Mouse (Mus musculus) small intestine, adult 2 months (tissue): Measurements from ENCODE around the gene Upf1.

Experiments used
- CTCF ChIP-seq: fragments of 200-500 bp; IDR thresholded peaks from 2 replicates; pipeline ENCODE4 v1.5.1; 2012; ENCODE audit warnings: low read depth, mild to moderate bottlenecking, control low read depth, inconsistent platforms, low read length, moderate library complexity, mixed read lengths; ENCODE audit not compliant: insufficient replicate concordance, insufficient read length; ENCODE audit errors: extremely low read depth
- POLR2A ChIP-seq: fragments of 200-500 bp; IDR thresholded peaks from 2 replicates; pipeline ENCODE4 v1.6.1; 2012; ENCODE audit warnings: low read depth, mild to moderate bottlenecking, control low read depth, inconsistent platforms, low read length, moderate library complexity

GRCm38 (mm10) chr8:70340659-70341058 lies 12.4 kb downstream of the Upf1 start:
- no peak for TF ChIP-seq CTCF
- TF ChIP-seq POLR2A: no peak
